Mouse (Mus musculus): ENCODE data around the gene Rbfox1.
A peak's percentile ranks its signal among the peaks of the same experiment; 100 is the strongest.

Rbfox1 gene

DNA sequence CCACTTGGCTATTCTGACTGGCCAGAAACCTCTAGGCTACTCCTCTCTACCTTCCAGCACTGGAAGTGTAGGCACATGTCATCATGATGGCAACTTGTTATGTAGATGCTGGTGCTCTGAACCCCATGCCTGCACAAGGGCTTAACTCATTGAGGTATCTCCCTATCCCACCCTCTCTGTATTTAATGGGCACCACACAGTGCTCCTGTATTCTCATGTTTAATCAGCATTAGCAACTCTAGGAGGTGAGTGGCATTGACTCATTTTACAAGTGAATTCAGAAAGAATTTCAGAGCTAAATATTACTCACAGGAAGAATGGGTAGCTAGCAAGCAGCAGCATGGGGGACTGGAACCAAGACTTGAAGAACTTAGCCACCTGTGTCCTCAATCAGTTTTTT lies 321.3 kb downstream of the Rbfox1 start:
- DNase-seq (ENCODE audit: low read depth, low spot score) = no peak

DNA sequence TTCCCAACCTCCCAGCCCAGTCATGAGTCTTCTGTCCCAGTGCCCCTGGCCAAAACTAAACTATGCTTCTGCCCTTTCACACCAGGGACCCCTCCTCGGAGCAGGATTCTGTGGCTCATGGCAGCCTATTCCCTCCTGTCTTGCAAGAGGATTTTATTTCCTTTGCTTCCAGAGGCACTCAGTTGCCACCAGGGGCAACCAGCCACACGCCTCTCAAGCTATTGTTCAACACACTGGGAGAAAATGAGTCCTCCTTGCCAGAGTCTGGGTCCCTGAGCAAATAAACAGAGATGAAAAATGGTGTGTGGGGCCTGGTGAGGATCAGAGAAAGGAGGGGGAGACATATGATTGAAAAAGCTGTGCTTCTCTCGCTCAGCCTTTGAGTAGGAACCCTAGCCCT lies 327.8 kb downstream of the Rbfox1 start:
- DNase-seq (ENCODE audit: low read depth, low spot score) = no peak

DNA sequence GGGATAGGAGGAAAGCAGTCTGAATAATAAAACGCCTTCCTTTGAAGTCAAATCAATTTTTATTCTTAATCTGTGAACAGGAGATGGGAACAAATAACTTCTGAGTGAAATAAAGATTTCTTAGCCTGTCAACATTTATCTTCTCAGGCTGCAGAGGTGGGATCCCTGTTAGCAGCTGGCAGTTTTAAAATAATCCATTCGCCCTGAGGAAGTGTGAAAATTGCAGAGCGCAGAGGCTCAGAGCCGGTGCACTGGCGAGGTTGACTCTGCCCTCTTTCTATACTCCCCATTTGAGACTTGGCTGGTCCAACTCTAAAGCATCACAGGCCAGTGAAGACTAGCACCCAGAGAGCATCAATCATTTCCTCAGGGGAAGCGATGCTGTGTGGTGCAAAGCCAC lies 342.3 kb downstream of the Rbfox1 start:
- no peak for DNase-seq (ENCODE audit: low read depth, low spot score)

DNA sequence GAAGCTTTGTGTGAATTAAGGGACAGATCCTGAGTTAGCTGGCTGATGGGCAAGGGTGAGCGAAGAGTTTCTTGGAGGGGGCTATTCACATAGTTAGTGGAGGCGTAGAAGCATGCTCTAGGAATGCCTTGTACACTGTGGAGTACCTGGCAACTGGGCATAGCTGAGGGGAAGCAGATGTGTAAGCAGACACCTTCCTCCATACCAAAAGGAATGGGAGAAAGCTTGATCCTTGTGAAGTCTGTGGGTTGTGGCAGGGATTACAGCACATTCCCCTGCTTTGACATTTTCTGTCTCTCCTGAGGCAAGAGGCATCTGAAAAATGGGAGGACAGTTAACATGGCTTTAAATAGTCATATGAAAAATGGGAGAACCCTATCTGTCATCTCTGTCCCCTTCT lies 347.8 kb downstream of the Rbfox1 start:
- DNase-seq (ENCODE audit: low read depth, low spot score) = no peak

DNA sequence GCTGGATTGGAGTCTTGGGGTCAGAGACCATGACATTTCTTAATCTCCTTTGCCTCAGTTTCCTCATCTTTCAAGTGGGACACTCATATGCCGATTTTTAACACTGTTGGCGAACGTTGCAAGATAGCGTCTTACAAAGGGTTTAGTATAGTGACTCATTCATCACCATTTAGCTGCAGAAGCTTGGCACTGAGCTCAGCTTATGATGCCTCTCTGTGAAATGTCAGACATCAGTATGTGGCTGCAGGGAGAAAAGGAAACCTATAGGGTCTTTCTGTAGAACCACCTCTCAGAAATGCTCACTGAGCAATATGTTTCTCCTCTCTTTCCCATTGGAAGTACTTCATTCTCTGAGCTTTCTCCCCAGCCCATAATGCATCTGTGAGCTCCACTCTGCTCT lies 356.2 kb downstream of the Rbfox1 start:
- no peak for DNase-seq (ENCODE audit: low read depth, low spot score)

DNA sequence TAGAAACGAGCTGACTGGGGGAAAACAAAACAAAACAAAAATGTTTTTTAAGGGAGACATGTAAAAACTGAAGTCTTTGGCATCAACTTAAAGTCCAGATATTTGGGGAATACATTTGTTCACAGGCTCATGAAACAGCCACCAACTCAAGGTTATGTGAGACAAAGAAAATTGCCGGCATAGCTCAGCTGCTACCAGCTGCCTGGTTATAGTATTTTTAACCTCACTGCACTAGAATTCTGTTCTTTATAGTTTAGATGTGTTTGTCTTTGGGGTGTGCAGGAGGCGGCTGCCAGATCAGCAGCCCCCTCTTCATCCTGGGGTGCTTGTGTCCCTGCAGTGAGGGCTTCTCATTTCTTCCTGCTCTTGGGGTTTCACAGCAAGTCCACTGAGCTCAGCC lies 357.3 kb downstream of the Rbfox1 start:
- DNase-seq (ENCODE audit: low read depth, low spot score) = no peak

DNA sequence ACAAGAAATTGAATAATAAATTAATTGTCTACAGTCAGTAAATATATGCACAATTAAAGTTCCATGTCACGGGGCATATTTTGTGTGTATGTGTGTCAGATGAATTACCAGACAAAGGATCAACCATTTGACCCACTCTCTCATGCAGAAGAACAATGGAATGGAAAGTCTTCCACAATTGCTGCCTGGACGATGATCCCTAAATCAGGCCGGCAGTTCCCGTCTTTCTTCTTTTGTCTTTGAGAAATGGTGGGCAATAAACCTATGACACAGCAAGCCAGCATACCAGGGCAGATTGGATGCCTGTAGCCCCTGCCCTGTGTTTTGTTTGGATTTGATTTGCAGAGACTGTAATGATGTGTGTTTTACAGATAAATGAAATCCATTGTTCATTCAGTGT lies 362.4 kb downstream of the Rbfox1 start:
- no peak for DNase-seq (ENCODE audit: low read depth, low spot score)

DNA sequence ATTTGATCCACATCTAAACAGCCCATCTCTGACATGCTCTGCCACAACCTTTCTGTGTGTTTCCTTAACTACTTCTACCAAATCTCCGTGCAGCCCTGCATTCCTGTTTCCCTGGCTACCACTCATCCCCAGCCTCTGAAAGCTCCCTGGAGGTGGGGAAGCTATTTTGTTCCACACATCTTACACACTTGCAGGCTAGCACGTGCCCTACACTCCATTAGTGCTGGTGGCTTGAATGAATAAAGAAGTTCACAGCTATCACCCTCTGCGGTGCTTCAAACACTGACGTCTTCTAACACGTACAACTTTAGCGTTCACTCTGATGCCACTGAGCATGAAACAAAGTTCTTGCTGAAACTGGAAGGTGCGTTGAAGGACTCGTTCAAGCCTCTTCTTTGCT lies 379.4 kb downstream of the Rbfox1 start:
- no peak for DNase-seq (ENCODE audit: low read depth, low spot score)

DNA sequence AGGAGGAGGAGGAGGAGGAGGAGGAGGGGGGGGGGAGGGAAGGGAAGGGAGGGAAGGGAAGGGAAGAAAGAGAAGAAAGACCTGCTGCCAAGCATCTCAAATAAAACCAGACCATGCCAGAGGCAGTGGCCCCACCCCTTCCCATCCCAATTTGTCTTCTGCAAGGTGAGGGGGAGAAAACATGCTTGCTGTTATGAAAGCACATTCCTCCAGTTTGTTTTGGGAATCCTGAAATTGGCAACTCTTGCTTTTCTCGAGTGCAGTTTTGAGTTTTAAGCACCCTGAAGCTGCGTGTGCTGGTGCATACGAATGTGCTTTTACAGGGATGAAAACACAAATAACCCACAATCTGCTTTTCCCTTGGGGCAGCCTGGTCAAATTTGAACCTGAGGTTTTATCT lies 380.5 kb downstream of the Rbfox1 start:
- DNase-seq (ENCODE audit: low read depth, low spot score) = peak; percentile 48

DNA sequence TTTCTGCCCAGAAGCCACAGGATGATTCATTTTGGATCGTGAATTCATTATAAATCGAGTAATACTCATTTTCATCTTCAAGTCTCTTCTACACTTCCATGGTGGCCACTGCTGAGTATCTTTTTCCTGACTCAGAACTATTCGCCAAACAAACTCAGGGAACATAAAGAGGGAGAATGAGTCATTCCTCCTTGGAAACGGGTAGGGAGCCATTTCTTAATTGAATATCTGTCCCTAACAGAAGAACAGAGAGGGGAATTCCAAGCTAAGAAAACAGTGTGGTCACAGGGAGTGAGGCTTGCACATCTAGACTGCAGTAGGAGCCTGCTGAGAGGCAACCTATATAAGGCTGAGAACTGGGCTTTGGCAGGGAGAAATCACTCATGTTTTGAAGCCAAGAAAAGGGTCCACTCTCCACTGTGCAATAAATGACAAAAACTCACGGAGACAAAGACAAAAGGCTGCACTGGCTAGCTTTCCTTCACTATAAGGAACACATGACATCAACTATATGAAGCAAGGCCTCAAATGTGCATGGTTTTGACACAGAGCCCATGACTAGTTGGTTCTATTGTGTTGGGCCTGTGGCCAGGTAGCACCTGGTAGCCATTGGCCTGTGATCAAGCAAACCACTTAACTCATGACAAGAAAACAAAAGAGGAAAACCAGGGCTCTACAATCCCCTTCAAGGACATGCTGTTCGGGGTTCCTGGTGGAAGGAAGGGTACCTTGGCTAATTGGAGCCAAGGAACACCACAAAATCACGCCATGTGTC lies 386.6 kb downstream of the Rbfox1 start:
- no peak for DNase-seq (ENCODE audit: low read depth, low spot score)

DNA sequence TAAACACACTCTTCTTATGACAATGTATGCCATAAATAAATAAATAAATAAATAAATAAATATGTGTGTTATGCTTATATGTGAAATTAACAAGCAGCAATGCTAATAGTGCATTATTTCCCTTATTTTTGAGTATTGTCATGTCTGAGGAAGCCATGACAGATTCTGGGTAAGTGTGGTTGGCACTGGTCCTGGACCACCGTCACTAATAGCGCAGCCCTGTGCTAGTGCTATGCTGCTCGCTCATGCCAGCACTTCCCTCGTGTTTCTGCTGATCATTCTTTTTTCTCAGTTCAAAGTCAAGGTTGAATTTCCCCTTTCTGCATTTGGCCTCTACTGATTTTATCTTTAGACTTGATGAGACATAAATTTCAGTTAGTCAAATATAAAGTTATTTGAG lies 398.3 kb downstream of the Rbfox1 start:
- DNase-seq (ENCODE audit: low read depth, low spot score) = no peak

DNA sequence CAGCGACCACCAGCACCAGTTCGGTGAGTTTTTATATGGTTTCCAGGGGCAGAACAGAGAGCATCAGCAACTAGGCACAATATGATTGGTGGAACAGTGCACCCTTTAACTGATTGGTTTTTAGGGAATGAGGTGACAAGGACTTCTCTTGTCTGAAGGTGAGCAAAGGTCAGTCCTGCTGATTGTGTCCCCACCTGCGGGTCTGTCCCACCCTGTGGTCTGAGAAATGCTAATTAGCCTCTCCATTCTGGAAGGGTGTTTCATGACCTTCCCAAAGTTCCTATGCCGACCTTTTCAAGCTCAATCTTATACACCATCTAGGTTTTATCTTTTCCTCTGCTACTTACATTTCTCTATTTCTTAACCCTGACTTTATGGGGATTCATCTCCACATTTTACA lies 399.2 kb downstream of the Rbfox1 start:
- DNase-seq (ENCODE audit: low read depth, low spot score) = no peak

DNA sequence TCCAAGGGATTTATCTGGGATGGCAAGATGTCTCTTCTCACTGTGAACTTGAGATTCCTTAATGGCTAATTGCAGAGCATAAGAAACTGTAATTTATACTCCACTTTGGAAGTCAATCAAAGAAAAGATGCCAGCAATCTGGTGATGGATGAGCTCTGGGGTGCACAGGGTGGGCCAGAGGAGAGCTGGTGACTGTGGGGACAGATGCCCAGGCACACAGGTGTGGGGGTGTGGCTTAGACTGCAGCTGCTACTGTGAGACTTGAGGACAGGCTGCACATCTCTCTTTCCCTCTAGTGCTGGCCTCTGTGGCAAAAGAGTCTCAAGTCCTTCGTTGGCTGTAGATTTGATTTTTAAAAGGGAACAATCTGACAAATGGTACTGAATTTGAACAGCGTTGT lies 402.5 kb downstream of the Rbfox1 start:
- DNase-seq (ENCODE audit: low read depth, low spot score) = no peak

DNA sequence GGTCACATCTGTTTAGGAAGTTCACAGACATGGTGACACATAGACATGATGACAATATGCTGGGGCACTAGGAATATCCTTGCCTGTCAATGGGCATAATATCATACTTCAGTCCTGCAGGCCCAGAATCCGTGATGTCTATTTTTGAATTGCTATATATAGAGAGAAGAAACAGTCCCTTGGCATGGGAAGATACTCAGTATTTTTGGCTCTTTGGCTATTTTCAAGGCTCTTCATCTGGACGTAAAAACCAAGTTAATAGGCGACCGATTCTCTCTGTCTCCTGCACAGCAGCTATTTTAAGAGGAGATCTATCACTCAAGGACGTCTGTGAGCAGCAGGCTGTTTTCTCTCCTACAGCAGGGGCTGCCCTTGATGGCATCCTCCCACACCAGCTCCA lies 415.0 kb downstream of the Rbfox1 start:
- DNase-seq (ENCODE audit: low read depth, low spot score) = peak; percentile 53

DNA sequence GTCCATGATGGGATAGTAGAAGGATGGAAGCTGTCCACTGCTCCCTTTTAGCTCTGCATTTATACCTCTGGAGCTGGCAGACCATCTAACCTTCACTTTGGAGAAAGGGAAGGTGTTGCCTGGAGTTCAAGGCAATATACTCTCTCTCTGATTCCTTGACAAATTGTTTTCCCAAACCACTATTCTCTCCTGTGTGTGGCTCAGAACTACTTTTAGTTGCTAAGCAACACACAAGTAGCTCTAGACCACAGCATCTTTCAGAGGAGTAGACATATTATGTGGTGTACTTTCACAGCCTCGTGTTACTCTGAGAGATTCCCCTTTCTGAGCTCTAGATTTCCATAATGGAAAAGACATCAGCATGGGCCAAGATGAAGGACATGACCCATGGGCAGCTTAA lies 417.9 kb downstream of the Rbfox1 start:
- DNase-seq (ENCODE audit: low read depth, low spot score) = no peak

DNA sequence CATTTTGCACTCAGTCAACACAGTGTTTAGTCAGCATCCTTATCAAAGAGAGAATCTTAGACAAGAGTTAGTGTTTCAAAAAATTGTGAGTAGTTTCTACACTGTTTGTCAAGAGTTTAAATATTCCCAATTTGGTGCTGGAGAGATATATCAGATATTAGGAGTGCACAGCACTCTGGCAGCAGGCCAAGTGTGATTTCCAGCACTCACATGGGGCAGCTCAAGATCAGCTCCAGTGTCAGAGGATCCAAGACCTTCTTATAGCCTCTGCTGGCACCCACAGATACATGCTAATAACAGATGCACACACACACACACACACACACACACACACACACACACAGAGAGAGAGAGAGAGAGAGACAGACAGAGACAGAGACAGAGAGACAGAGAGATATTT lies 424.8 kb downstream of the Rbfox1 start:
- no peak for DNase-seq (ENCODE audit: low read depth, low spot score)

DNA sequence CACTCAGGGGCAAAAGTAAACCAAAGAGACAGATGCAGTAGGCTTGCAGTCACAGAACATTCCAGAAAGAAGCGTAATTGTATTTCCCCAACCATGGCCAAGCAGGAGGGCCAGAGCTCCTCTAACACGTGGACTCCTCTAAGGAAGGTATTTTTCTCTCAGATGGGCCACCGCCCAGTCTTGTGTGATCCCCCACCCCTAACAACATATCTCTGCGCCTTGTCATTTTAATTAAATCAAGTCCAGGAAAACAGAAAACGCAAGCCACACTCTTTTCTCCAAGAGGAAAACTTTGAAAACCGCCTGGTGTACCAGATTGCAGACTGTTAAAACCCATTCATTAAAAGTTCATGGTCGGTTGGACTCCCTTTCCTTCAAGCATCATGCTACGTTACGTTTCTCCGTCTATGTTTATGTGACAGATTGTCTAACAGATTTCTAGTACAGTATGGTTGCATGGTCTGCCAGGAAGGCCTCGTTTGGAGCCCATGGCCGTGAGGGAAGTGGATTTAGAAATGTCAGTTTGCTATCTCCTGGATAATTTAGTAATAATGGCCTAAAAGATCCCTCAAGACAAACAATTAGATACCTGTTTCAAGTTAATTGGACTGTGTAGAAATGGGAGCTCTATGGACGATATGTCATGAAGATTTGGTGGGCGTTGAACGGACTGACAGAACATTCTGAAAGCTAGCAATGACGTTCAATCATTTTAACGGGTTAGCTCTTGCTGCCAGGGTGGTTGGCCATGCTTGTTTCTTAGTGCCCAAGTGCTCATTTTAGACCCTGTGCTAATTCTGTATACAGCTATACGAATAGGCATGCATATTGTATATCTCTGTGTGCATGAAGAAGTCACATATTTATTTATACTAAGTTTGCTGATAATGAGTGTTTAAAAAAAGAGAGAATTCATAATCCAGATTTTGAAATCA lies 425.9 kb downstream of the Rbfox1 start:
- no peak for DNase-seq (ENCODE audit: low read depth, low spot score)

DNA sequence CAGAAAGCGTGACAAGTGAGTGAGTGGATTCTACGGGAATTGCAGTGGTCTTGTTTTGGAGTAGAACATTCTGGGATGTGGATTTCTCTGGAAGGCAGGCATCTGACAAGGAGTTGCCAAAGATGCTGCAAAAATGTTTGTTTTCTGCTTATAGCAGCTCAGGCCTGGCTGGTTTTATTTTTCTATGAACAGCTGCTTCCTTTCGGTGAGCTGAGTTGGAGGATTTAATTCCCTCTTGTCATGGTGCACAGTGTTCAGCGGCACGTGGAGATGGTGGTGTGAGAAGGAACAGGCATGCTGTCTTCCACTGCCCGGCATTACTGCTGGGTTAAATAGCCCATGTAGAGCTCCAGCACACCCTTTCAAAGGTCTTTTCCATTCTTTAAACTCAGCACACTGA lies 428.5 kb downstream of the Rbfox1 start:
- DNase-seq (ENCODE audit: low read depth, low spot score) = peak; percentile 69

DNA sequence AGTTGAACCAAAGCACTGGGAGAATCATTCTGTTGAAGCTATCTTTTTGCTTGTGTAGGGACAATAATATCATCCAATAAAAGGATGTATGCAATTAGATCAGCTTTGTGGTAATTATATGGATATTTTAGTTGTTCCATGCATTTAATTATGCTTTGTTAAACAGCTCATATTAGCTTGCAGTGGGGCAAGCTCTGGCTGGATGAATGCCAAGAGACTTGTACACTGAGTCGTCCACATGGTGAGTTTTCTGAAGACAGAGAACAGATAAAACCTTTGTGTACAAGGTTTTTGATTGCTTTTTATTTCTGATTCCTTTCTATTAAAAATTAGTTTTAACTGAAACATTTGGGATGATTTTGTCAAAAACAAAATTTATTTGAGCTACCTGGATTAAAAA lies 439.7 kb downstream of the Rbfox1 start:
- DNase-seq (ENCODE audit: low read depth, low spot score) = no peak

DNA sequence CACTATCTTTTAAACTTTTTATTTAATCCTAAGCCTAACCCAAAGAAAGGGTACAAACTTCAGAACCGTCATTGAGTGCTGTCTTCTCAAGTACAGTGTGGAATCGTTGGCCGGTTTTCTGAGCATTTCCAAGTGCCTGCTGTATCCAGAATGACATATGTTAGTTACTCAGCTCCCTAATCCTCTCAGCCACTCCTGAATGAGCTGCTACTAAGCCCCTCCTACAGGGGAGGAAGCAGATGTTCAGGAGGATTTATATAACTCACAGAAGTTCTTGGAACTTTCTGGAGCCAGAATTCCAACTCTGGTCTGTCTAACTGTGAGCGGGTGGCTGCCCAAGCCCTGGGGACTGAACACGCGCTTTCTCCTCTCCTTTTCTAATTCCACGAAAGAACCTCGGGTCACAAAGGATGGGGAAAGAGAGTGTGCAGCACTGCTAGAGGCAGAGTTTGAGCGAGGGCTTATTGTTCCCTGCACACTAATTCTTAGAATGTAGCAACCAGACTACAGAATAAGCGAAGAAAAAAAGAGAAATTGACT lies 446.3 kb downstream of the Rbfox1 start:
- no peak for DNase-seq (ENCODE audit: low read depth, low spot score)

DNA sequence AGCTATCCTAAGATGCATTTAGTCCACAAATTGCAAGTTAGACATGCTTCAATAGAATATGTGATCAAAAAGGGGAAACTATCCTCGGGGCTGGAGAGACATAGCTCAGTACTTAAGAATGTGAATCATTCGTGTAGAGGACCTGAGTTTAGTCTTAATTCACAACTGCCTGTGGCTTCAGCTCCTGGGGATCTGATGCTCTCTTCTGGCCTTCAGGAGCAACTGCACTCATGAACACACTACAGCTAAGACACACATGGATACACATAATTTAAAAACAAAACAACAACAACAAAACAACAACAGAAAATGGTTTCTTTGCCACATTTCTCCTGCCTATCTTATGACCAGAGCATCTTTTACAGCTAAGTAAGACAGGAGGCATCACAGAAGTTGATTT lies 448.1 kb downstream of the Rbfox1 start:
- DNase-seq (ENCODE audit: low read depth, low spot score) = no peak

DNA sequence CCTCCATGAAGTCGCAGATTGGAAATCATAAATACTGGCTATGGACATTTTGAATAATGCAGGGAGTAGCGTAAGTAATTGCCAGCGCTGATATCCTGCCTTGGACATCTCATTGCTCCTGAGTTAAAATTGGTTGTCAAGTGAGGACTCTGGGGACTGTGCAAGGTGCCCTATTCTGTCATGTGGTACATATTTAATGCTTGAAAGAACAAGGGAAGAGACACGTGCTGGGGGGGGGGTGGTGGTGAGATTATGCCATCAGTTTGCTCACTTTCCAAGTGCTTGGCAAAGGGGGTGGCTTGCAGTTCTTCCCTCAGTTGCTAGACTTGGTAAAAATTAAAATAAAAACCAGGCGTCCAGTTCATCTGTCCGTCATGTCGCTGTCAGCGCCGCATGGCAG lies 462.9 kb downstream of the Rbfox1 start:
- no peak for DNase-seq (ENCODE audit: low read depth, low spot score)
